Mouse (Mus musculus): ENCODE measurements around the gene Kynu. TPM values are rescaled to one million over a fixed set of nuclear protein-coding genes. Genes with fewer than 3 reads are reported as not detected.

Kynu gene
- polyA plus RNA-seq, 1 experiment from 2014 or later, result 1.4 TPM

- Histone ChIP-seq H3K9ac (ENCODE audit: low read length) (no peak overlapping the region), H3K27ac (ENCODE audit: low read length) (no peak overlapping the region), H3K36me3 (ENCODE audit: control insufficient read depth, insufficient read depth, low read length) (no peaks in the 10 kb centered on the region), H3K27me3 (ENCODE audit: control insufficient read depth, insufficient read depth, low read length) (no peaks in the 10 kb centered on the region), H3K4me2 (ENCODE audit: low read depth, low read length) (no peak overlapping the region), H3K4me1 (ENCODE audit: control insufficient read depth, insufficient read depth, low read length) (no peaks in the 10 kb centered on the region), H3K9me3 (replicated peaks; ENCODE audit: control insufficient read depth, low read length) (0 out of 2 replicates have a peak, but pooled peaks cover 4% of the 10 kb centered on the region), H3K4me3 (replicated peaks; ENCODE audit: low read length) (no peak overlapping the region)
- no peak for ATAC-seq (ENCODE audit: insufficient read depth, low FRiP score)
- WGBS, result 69% methylated on average over 2 of the region's 2 CpGs
Measured at GRCm38 (mm10) chr2:43690402-43690801, 135.3 kb downstream of the Kynu start.

GRCm38 (mm10) chr2:43691290-43691689, 136.2 kb downstream of the Kynu start:
- WGBS, result 77% methylated on average over 2 of the region's 2 CpGs
- no peak for ATAC-seq (ENCODE audit: insufficient read depth, low FRiP score)
- Histone ChIP-seq H3K4me1 (ENCODE audit: control insufficient read depth, insufficient read depth, low read length) (no peaks in the 10 kb centered on the region), H3K4me2 (ENCODE audit: low read depth, low read length) (no peak overlapping the region), H3K9ac (ENCODE audit: low read length) (no peak overlapping the region), H3K27me3 (ENCODE audit: control insufficient read depth, insufficient read depth, low read length) (no peaks in the 10 kb centered on the region), H3K27ac (ENCODE audit: low read length) (no peak overlapping the region), H3K4me3 (replicated peaks; ENCODE audit: low read length) (no peak overlapping the region), H3K36me3 (ENCODE audit: control insufficient read depth, insufficient read depth, low read length) (no peaks in the 10 kb centered on the region), H3K9me3 (replicated peaks; ENCODE audit: control insufficient read depth, low read length) (0 out of 2 replicates have a peak, but pooled peaks cover 4% of the 10 kb centered on the region)

- Histone ChIP-seq H3K9ac (ENCODE audit: low read length) (no peak overlapping the region), H3K4me1 (ENCODE audit: control insufficient read depth, insufficient read depth, low read length) (no peaks in the 10 kb centered on the region), H3K27me3 (ENCODE audit: control insufficient read depth, insufficient read depth, low read length) (no peaks in the 10 kb centered on the region), H3K4me2 (ENCODE audit: low read depth, low read length) (no peak overlapping the region), H3K4me3 (replicated peaks; ENCODE audit: low read length) (no peak overlapping the region), H3K27ac (ENCODE audit: low read length) (no peak overlapping the region), H3K9me3 (replicated peaks; ENCODE audit: control insufficient read depth, low read length) (no peaks in the 10 kb centered on the region), H3K36me3 (ENCODE audit: control insufficient read depth, insufficient read depth, low read length) (no peaks in the 10 kb centered on the region)
- no peak for ATAC-seq (ENCODE audit: insufficient read depth, low FRiP score)
- 75% methylated on average over 3 of the region's 3 CpGs for WGBS
Measured at GRCm38 (mm10) chr2:43695635-43696034, 140.5 kb downstream of the Kynu start.

- 78% methylated on average over 2 of the region's 2 CpGs for WGBS
- no peaks in the 10 kb centered on the region for H3K36me3 ChIP-seq (ENCODE audit: control insufficient read depth, insufficient read depth, low read length)
Measured at GRCm38 (mm10) chr2:43712611-43713138, 157.5 kb downstream of the Kynu start.

GRCm38 (mm10) chr2:43722446-43723103, 167.4 kb downstream of the Kynu start:
- Histone ChIP-seq H3K27me3 (ENCODE audit: control insufficient read depth, insufficient read depth, low read length) (no peaks in the 10 kb centered on the region), H3K4me1 (ENCODE audit: control insufficient read depth, insufficient read depth, low read length) (no peaks in the 10 kb centered on the region), H3K4me2 (ENCODE audit: low read depth, low read length) (peak overlapping the region; percentile 42), H3K27ac (ENCODE audit: low read length) (no peak overlapping the region), H3K4me3 (replicated peaks; ENCODE audit: low read length) (no peak overlapping the region), H3K9ac (ENCODE audit: low read length) (no peak overlapping the region), H3K36me3 (ENCODE audit: control insufficient read depth, insufficient read depth, low read length) (no peaks in the 10 kb centered on the region), H3K9me3 (replicated peaks; ENCODE audit: control insufficient read depth, low read length) (no peaks in the 10 kb centered on the region)
- 16% methylated on average over 14 of the region's 14 CpGs for WGBS
- peak; percentile 64; the same call in 1 of the 2 replicates for ATAC-seq (ENCODE audit: insufficient read depth, low FRiP score)

More at GRCm38 (mm10) chr2:43712611-43713138, 157.5 kb downstream of the Kynu start:
- Histone ChIP-seq H3K4me1 (ENCODE audit: control insufficient read depth, insufficient read depth, low read length) (no peaks in the 10 kb centered on the region), H3K4me3 (replicated peaks; ENCODE audit: low read length) (no peak overlapping the region), H3K4me2 (ENCODE audit: low read depth, low read length) (no peak overlapping the region), H3K9ac (ENCODE audit: low read length) (no peak overlapping the region), H3K27me3 (ENCODE audit: control insufficient read depth, insufficient read depth, low read length) (no peaks in the 10 kb centered on the region), H3K27ac (ENCODE audit: low read length) (no peak overlapping the region), H3K9me3 (replicated peaks; ENCODE audit: control insufficient read depth, low read length) (no peaks in the 10 kb centered on the region)
- ATAC-seq (ENCODE audit: insufficient read depth, low FRiP score), result no peak

GRCm38 (mm10) chr2:43723104-43723541, 168.0 kb downstream of the Kynu start:
- Histone ChIP-seq H3K4me2 (ENCODE audit: low read depth, low read length) (peak overlapping the region; percentile 42), H3K9ac (ENCODE audit: low read length) (no peak overlapping the region), H3K27me3 (ENCODE audit: control insufficient read depth, insufficient read depth, low read length) (no peaks in the 10 kb centered on the region), H3K4me3 (replicated peaks; ENCODE audit: low read length) (no peak overlapping the region), H3K4me1 (ENCODE audit: control insufficient read depth, insufficient read depth, low read length) (no peaks in the 10 kb centered on the region), H3K36me3 (ENCODE audit: control insufficient read depth, insufficient read depth, low read length) (no peaks in the 10 kb centered on the region), H3K9me3 (replicated peaks; ENCODE audit: control insufficient read depth, low read length) (no peaks in the 10 kb centered on the region), H3K27ac (ENCODE audit: low read length) (no peak overlapping the region)
- peak; percentile 62; the same call in 1 of the 2 replicates for ATAC-seq (ENCODE audit: insufficient read depth, low FRiP score)
- WGBS, result 65% methylated on average over 7 of the region's 7 CpGs

GRCm38 (mm10) chr2:43727181-43727580, 172.1 kb downstream of the Kynu start:
- ATAC-seq (ENCODE audit: insufficient read depth, low FRiP score), result no peak
- no peak overlapping the region for H3K9ac ChIP-seq (ENCODE audit: low read length)

GRCm38 (mm10) chr2:43727693-43728092, 172.6 kb downstream of the Kynu start:
- WGBS, result 61% methylated on average over 8 of the region's 8 CpGs
- H3K9ac ChIP-seq (ENCODE audit: low read length), result no peak overlapping the region
- H3K4me1 ChIP-seq (ENCODE audit: control insufficient read depth, insufficient read depth, low read length), result no peaks in the 10 kb centered on the region
- no peak overlapping the region for H3K27ac ChIP-seq (ENCODE audit: low read length)
- H3K4me2 ChIP-seq (ENCODE audit: low read depth, low read length), result no peak overlapping the region
- H3K27me3 ChIP-seq (ENCODE audit: control insufficient read depth, insufficient read depth, low read length), result no peaks in the 10 kb centered on the region
- ATAC-seq (ENCODE audit: insufficient read depth, low FRiP score), result no peak
- H3K4me3 ChIP-seq (replicated peaks; ENCODE audit: low read length), result no peak overlapping the region
- no peaks in the 10 kb centered on the region for H3K36me3 ChIP-seq (ENCODE audit: control insufficient read depth, insufficient read depth, low read length)
- no peaks in the 10 kb centered on the region for H3K9me3 ChIP-seq (replicated peaks; ENCODE audit: control insufficient read depth, low read length)

More at GRCm38 (mm10) chr2:43727181-43727580, 172.1 kb downstream of the Kynu start:
- no peak overlapping the region for H3K4me2 ChIP-seq (ENCODE audit: low read depth, low read length)
- WGBS, result 62% methylated on average over 5 of the region's 5 CpGs
- H3K27ac ChIP-seq (ENCODE audit: low read length), result no peak overlapping the region
- H3K9me3 ChIP-seq (replicated peaks; ENCODE audit: control insufficient read depth, low read length), result no peaks in the 10 kb centered on the region
- H3K27me3 ChIP-seq (ENCODE audit: control insufficient read depth, insufficient read depth, low read length), result no peaks in the 10 kb centered on the region
- H3K4me1 ChIP-seq (ENCODE audit: control insufficient read depth, insufficient read depth, low read length), result no peaks in the 10 kb centered on the region
- no peak overlapping the region for H3K4me3 ChIP-seq (replicated peaks; ENCODE audit: low read length)
- H3K36me3 ChIP-seq (ENCODE audit: control insufficient read depth, insufficient read depth, low read length), result no peaks in the 10 kb centered on the region

GRCm38 (mm10) chr2:43728831-43729230, 173.7 kb downstream of the Kynu start:
- Histone ChIP-seq H3K27ac (ENCODE audit: low read length) (no peak overlapping the region), H3K4me1 (ENCODE audit: control insufficient read depth, insufficient read depth, low read length) (no peaks in the 10 kb centered on the region), H3K27me3 (ENCODE audit: control insufficient read depth, insufficient read depth, low read length) (no peaks in the 10 kb centered on the region), H3K4me3 (replicated peaks; ENCODE audit: low read length) (no peak overlapping the region), H3K9me3 (replicated peaks; ENCODE audit: control insufficient read depth, low read length) (no peaks in the 10 kb centered on the region), H3K4me2 (ENCODE audit: low read depth, low read length) (no peak overlapping the region), H3K36me3 (ENCODE audit: control insufficient read depth, insufficient read depth, low read length) (no peaks in the 10 kb centered on the region), H3K9ac (ENCODE audit: low read length) (no peak overlapping the region)
- no peak for ATAC-seq (ENCODE audit: insufficient read depth, low FRiP score)
- WGBS, result 88% methylated on average over 3 of the region's 3 CpGs
